ENCODE assay signal across 17 mouse cellular contexts in genomic region chr17:68208837-68209236, GRCm38 (mm10).
"Had no signal": no experiment of that assay in that cellular context is flagged by ENCODE, and none has a peak within 500 bp of the region (broad histone marks: within the 10 kb centered on the region; RNA-seq: fewer than 3 reads in every experiment).

No protein-coding gene starts in this region.

- H3K36me3 ChIP-seq: limb, embryonic 13.5 days; neural tube, embryonic 15.5 days had no signal

- DNase-seq: kidney, adult 11 months; kidney, adult 9 months; kidney, postnatal 36 days; layer of hippocampus, adult 9-11 months; layer of hippocampus, postnatal 36 days; left cerebral cortex, postnatal 4 days; lung, adult 18-20 months; lung, postnatal 36 days; right cerebral cortex, adult 18-20 months; right cerebral cortex, postnatal 25 days; thymus, adult 18-20 months; thymus, postnatal 14 days had no signal

- H3K27ac ChIP-seq: kidney, postnatal 0 days; limb, embryonic 13.5 days; liver, embryonic 14.5 days; neural tube, embryonic 15.5 days had no signal

- H3K9ac ChIP-seq: limb, embryonic 13.5 days; liver, embryonic 14.5 days; neural tube, embryonic 15.5 days had no signal

- H3K4me2 ChIP-seq: limb, embryonic 13.5 days; neural tube, embryonic 15.5 days had no signal

- H3K27me3 ChIP-seq: limb, embryonic 13.5 days; neural tube, embryonic 15.5 days had no signal

- H3K4me3 ChIP-seq: limb, embryonic 13.5 days; myocyte; neural tube, embryonic 15.5 days had no signal

- H3K9me3 ChIP-seq: limb, embryonic 13.5 days; neural tube, embryonic 15.5 days had no signal
